Mouse (Mus musculus) CH12.LX (cell line): ENCODE measurements around the gene Cops7b. TPM values are rescaled to one million over a fixed set of nuclear protein-coding genes. Genes with fewer than 3 reads are reported as not detected.
A peak's percentile ranks its signal among the peaks of the same experiment; 100 is the strongest.

ENCODE experiments used
- DNase-seq: peaks from one replicate; pipeline ENCODE4 v3.0.0-alpha.2; 2013; ENCODE audit errors: extremely low read depth
- H3K27ac ChIP-seq: 2 replicates; pipeline ENCODE4 v1.5.1; 2012; ENCODE audit warnings: low read depth, mild to moderate bottlenecking, control low read depth, moderate library complexity; ENCODE audit not compliant: insufficient read depth
- H3K27me3 ChIP-seq: replicated peaks from 2 replicates; pipeline ENCODE3; 2012; ENCODE audit warnings: inconsistent platforms
- H3K36me3 ChIP-seq, 2 experiments: replicated peaks in 1 of 2; 2 replicates each; pipeline versions ENCODE3 to v1.6.1; 2012; ENCODE audit warnings: inconsistent platforms in 1 of 2, low read length in 1 of 2, mild to moderate bottlenecking in 1 of 2, mixed read lengths in 1 of 2, moderate library complexity in 1 of 2; ENCODE audit not compliant: control insufficient read depth in 1 of 2, insufficient read depth in 1 of 2
- H3K4me1 ChIP-seq, 2 experiments: 2 replicates each; pipeline ENCODE4 v1.6.1; 2012; ENCODE audit warnings: inconsistent platforms in 1 of 2, moderate library complexity in 1 of 2; ENCODE audit not compliant: insufficient read depth in 2 of 2, control insufficient read depth in 1 of 2
- H3K4me2 ChIP-seq: 2 replicates; pipeline ENCODE4 v1.6.1; 2012; ENCODE audit warnings: low read depth, mild to moderate bottlenecking, control low read depth; ENCODE audit not compliant: poor library complexity, insufficient read depth, severe bottlenecking
- H3K4me3 ChIP-seq, 3 experiments: fragments of 150-350 bp in 1 of 3; sonication (generic) in 1 of 3; replicated peaks in 1 of 3; 2 replicates each; pipeline versions ENCODE3 to v1.5.1; 2011 to 2012; ENCODE audit warnings: low read depth in 2 of 3, low read length in 2 of 3, mild to moderate bottlenecking in 2 of 3, moderate library complexity in 2 of 3, control low read depth in 1 of 3, improper control_type of control experiment in 1 of 3, inconsistent platforms in 1 of 3, mixed read lengths in 1 of 3; ENCODE audit not compliant: poor library complexity in 1 of 3
- H3K79me2 ChIP-seq: replicated peaks from 2 replicates; pipeline ENCODE4 v1.6.1; 2012; ENCODE audit warnings: mild to moderate bottlenecking, moderate library complexity; ENCODE audit not compliant: control insufficient read depth, poor library complexity, insufficient read depth, severe bottlenecking; ENCODE audit errors: extremely low read depth
- H3K9ac ChIP-seq: 2 replicates; pipeline ENCODE4 v1.6.1; 2012; ENCODE audit warnings: low read depth, mild to moderate bottlenecking, control low read depth, moderate library complexity; ENCODE audit not compliant: insufficient read depth
- H3K9me3 ChIP-seq: replicated peaks from 2 replicates; pipeline ENCODE3; 2012; ENCODE audit warnings: low read length, inconsistent platforms, mixed read lengths
- CHD1 ChIP-seq: IDR thresholded peaks from 2 replicates; pipeline ENCODE4 v1.6.1; 2012; ENCODE audit warnings: low read depth, low read length, improper control_type of control experiment, inconsistent platforms
- CHD2 ChIP-seq: IDR thresholded peaks from 2 replicates; pipeline ENCODE4 v1.6.1; 2011; ENCODE audit warnings: low read length, improper control_type of control experiment
- CTCF ChIP-seq, 2 experiments: IDR thresholded peaks in 1 of 2; conservative IDR thresholded peaks in 1 of 2; 2 replicates each; pipeline ENCODE4 v1.5.1; 2011 to 2012; ENCODE audit warnings: low read depth in 2 of 2, low read length in 2 of 2, improper control_type of control experiment in 1 of 2, inconsistent platforms in 1 of 2, mild to moderate bottlenecking in 1 of 2, moderate library complexity in 1 of 2
- ETS1 ChIP-seq: conservative IDR thresholded peaks from 2 replicates; pipeline ENCODE4 v1.6.1; 2012; ENCODE audit warnings: low read depth, mild to moderate bottlenecking, inconsistent platforms, low read length, improper control_type of control experiment, moderate library complexity
- IRF4 ChIP-seq: IDR thresholded peaks from 2 replicates; pipeline ENCODE4 v1.6.1; 2014; ENCODE audit warnings: low read depth, mild to moderate bottlenecking, inconsistent platforms, low read length, improper control_type of control experiment
- JUN ChIP-seq: IDR thresholded peaks from 2 replicates; pipeline ENCODE4 v1.6.1; 2011; ENCODE audit warnings: low read depth, mild to moderate bottlenecking, low read length, improper control_type of control experiment, moderate library complexity; ENCODE audit not compliant: insufficient read depth
- KAT2A ChIP-seq: IDR thresholded peaks from 2 replicates; pipeline ENCODE4 v1.6.1; 2012; ENCODE audit warnings: low read length, improper control_type of control experiment, inconsistent platforms; ENCODE audit not compliant: insufficient replicate concordance
- MAZ ChIP-seq: IDR thresholded peaks from 2 replicates; pipeline ENCODE4 v1.6.1; 2012; ENCODE audit warnings: low read depth, mild to moderate bottlenecking, inconsistent platforms, low read length, improper control_type of control experiment, moderate library complexity
- MYC ChIP-seq: IDR thresholded peaks from 2 replicates; pipeline ENCODE4 v1.6.1; 2011; ENCODE audit warnings: low read depth, mild to moderate bottlenecking, improper control_type of control experiment, low read length
- NRF1 ChIP-seq: IDR thresholded peaks from 2 replicates; pipeline ENCODE4 v1.6.1; 2014; ENCODE audit warnings: low read depth, mild to moderate bottlenecking, inconsistent platforms, low read length, improper control_type of control experiment, moderate library complexity
- PAX5 ChIP-seq: IDR thresholded peaks from 2 replicates; pipeline ENCODE4 v1.6.1; 2012; ENCODE audit warnings: low read length, inconsistent platforms, mixed read lengths
- POLR2A ChIP-seq: IDR thresholded peaks from 2 replicates; pipeline ENCODE4 v1.6.1; 2011; ENCODE audit warnings: low read depth, mild to moderate bottlenecking, improper control_type of control experiment, low read length
- SMC3 ChIP-seq: IDR thresholded peaks from 2 replicates; pipeline ENCODE4 v1.6.1; 2011; ENCODE audit warnings: low read depth, low read length, improper control_type of control experiment
- TBP ChIP-seq: conservative IDR thresholded peaks from 2 replicates; pipeline ENCODE4 v1.6.1; 2011; ENCODE audit warnings: low read depth, low read length, improper control_type of control experiment
- TCF12 ChIP-seq: IDR thresholded peaks from 2 replicates; pipeline ENCODE4 v1.6.1; 2014; ENCODE audit warnings: low read depth, mild to moderate bottlenecking, inconsistent platforms, low read length, improper control_type of control experiment
- USF2 ChIP-seq: conservative IDR thresholded peaks from 2 replicates; pipeline ENCODE4 v1.6.1; 2011; ENCODE audit warnings: low read depth, low read length, improper control_type of control experiment
- ZMIZ1 ChIP-seq: IDR thresholded peaks from 2 replicates; pipeline ENCODE4 v1.6.1; 2012; ENCODE audit warnings: low read depth, mild to moderate bottlenecking, inconsistent platforms, low read length, improper control_type of control experiment
- dilution Hi-C: fragments of 300-500 bp; cut with MboI; formaldehyde crosslinking; loops from 2 replicates; pipeline ENCODE4 v1.14.3; 2020; ENCODE audit warnings: low sequenced_read_pairs; ENCODE audit not compliant: extremely low pct_unique_long_range_greater_than_20kb, extremely low pct_ligation_motif_present
- in situ Hi-C: fragments of 300-500 bp; cut with MboI; formaldehyde crosslinking; loops from 3 replicates; pipeline ENCODE4 v1.14.3; 2019; ENCODE audit warnings: low sequenced_read_pairs, low pct_ligation_motif_present, low pct_unique_long_range_greater_than_20kb, mixed read lengths
- polyA plus RNA-seq: library from polyadenylated mRNA; unstranded; fragments of >175 nt; gene quantifications from 2 replicates; pipeline ENCODE4 v1.2.1, GENCODE M21; 2012; ENCODE audit warnings: low read depth; ENCODE audit not compliant: insufficient read length
- total RNA-seq, 2 experiments: library from RNA; depleted of rRNA; stranded (reverse); fragments of 300-350 nt in 1 of 2; fragments of >200 nt in 1 of 2; gene quantifications; 2 replicates each; pipeline ENCODE4 v1.2.3; 2012 to 2014

Gene Cops7b
- total and polyA plus RNA-seq, 3 experiments, result 21.2 to 31.3 (median 21.3) TPM

- Histone ChIP-seq H3K4me2 (no peak overlapping the region), H3K79me2 (no peaks in the 10 kb centered on the region), H3K27ac (no peak overlapping the region)
- in situ Hi-C loops (no loop called here), dilution Hi-C loops (no loop called here)
- DNase-seq, result no peak
- TF ChIP-seq ETS1 (no peak), KAT2A (no peak), MYC (no peak), TCF12 (no peak), USF2 (no peak), SMC3 (peak; percentile 26), TBP (no peak), NRF1 (no peak), ZMIZ1 (no peak), CTCF (conservative IDR thresholded peaks at IDR 0.05 in 1 of 2, IDR thresholded peaks at IDR 0.05 in 1 of 2; ENCODE audit: low read depth in 2 of 2, low read length in 2 of 2) (peak in 1 of 2 experiments; percentile 34; a peak in 2 of 4 replicates), MAZ (no peak)
- TF ChIP-seq, all 38 proteins: peak for 2
- no peaks in the 10 kb centered on the region for H3K27me3 ChIP-seq
- no peaks in the 10 kb centered on the region for H3K9me3 ChIP-seq
- H3K4me1 ChIP-seq, result no peaks in the 10 kb centered on the region
- H3K4me3 ChIP-seq, result no peak overlapping the region
- H3K9ac ChIP-seq, result no peak overlapping the region
- no peaks in the 10 kb centered on the region for H3K36me3 ChIP-seq
These were observed 60.6 kb downstream of the Cops7b start for GRCm38 (mm10) chr1:86643101-86643809.

- no peak overlapping the region for H3K4me3 ChIP-seq
- dilution Hi-C loops (no loop called here), in situ Hi-C loops (no loop called here)
- H3K36me3 ChIP-seq, result no peaks in the 10 kb centered on the region
- H3K4me2 ChIP-seq, result no peak overlapping the region
- H3K9me3 ChIP-seq, result no peaks in the 10 kb centered on the region
- no peaks in the 10 kb centered on the region for H3K27me3 ChIP-seq
- H3K4me1 ChIP-seq, result peaks cover 0 to 2% of the 10 kb centered on the region in 2 experiments; a peak in 1 of 4 replicates
- H3K79me2 ChIP-seq, result no peaks in the 10 kb centered on the region
- DNase-seq, result no peak
- TF ChIP-seq JUN (no peak), IRF4 (no peak), POLR2A (no peak), PAX5 (no peak), ZMIZ1 (no peak), USF2 (no peak), CHD1 (no peak), CHD2 (no peak)
- H3K27ac ChIP-seq, result no peak overlapping the region
- H3K9ac ChIP-seq, result no peak overlapping the region
These were observed 64.8 kb downstream of the Cops7b start for GRCm38 (mm10) chr1:86647517-86647916.
